Mouse (Mus musculus) limb, embryonic 11.5 days (tissue): ENCODE measurements around the gene Atg4c. TPM values are rescaled to one million over a fixed set of nuclear protein-coding genes. Genes with fewer than 3 reads are reported as not detected.

Experiments
- ATAC-seq: fragments of 200-750 bp; cut with Nextera tagmentation; 2 replicates; pipeline ENCODE4 v1.8.0; 2017; ENCODE audit warnings: low read depth; ENCODE audit not compliant: insufficient number of reproducible peaks, low FRiP score, low TSS enrichment
- DNase-seq: peaks from one replicate; pipeline ENCODE4 v3.0.0-alpha.2; 2015; ENCODE audit warnings: low spot score
- H3K27ac ChIP-seq: fragments of 300-500 bp; sonication (generic); replicated peaks from 2 replicates; pipeline ENCODE4 v1.5.1; 2014; ENCODE audit warnings: low read depth, mild to moderate bottlenecking, low read length
- H3K27me3 ChIP-seq: fragments of 300-500 bp; sonication (generic); 2 replicates; pipeline ENCODE4 v1.6.1; 2014; ENCODE audit warnings: mild to moderate bottlenecking, low read length, mixed read lengths; ENCODE audit not compliant: control insufficient read depth, insufficient read depth
- H3K36me3 ChIP-seq: fragments of 300-500 bp; sonication (generic); 2 replicates; pipeline ENCODE4 v1.6.1; 2014; ENCODE audit warnings: mild to moderate bottlenecking, low read length, moderate library complexity, mixed read lengths; ENCODE audit not compliant: control insufficient read depth, insufficient read depth
- H3K4me1 ChIP-seq: fragments of 300-500 bp; sonication (generic); 2 replicates; pipeline ENCODE4 v1.6.1; 2014; ENCODE audit warnings: low read length, mixed read lengths; ENCODE audit not compliant: control insufficient read depth, insufficient read depth
- H3K4me2 ChIP-seq: fragments of 300-500 bp; sonication (generic); 2 replicates; pipeline ENCODE4 v1.6.1; 2014; ENCODE audit warnings: low read depth, mild to moderate bottlenecking, moderate library complexity; ENCODE audit not compliant: severe bottlenecking
- H3K4me3 ChIP-seq: fragments of 300-500 bp; sonication (generic); 2 replicates; pipeline ENCODE4 v1.5.1; 2014; ENCODE audit warnings: low read depth, low read length
- H3K9ac ChIP-seq: fragments of 300-500 bp; sonication (generic); 2 replicates; pipeline ENCODE4 v1.6.1; 2014; ENCODE audit warnings: mild to moderate bottlenecking, low read length
- H3K9me3 ChIP-seq: fragments of 300-500 bp; sonication (generic); 2 replicates; pipeline ENCODE4 v1.6.1; 2016; ENCODE audit warnings: low read length; ENCODE audit not compliant: control insufficient read depth
- WGBS: fragments of 180-500 bp; shearing (Covaris S2); extraction: QIAGEN DNeasy Blood & Tissue Kit; methylation state at CpG from one replicate; pipeline ENCODE4 v1.1.7; 2014; 5-methylcytosine and 5-hydroxymethylcytosine counted together
- polyA plus RNA-seq: library from polyadenylated mRNA; unstranded; fragments of >200 nt; fragmentation: Nextera tagmentation; extraction: Ambion mirVana; gene quantifications from 2 replicates; pipeline ENCODE4 v1.2.1, GENCODE M21; 2014

Atg4c gene
- polyA plus RNA-seq, 1 experiment from 2014 or later: 17.8 TPM

DNA sequence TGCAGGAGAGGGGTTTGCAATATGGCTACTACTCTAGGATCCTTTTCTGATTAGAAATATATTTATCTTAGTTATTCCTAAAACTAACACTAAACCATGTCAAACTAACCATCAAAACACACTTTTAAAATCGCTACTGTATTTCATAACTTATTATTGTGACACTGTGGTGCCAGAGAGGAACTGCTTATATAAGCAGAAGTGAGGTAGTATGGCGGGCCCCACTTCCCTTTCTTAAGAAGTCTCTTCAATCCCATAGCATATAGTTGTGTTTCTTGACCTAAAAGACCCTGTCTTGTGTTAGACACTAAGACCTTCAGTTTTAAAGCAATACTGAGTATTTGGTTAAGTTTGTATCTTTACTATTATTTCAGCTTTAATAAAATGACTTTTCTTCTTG is 31.1 kb downstream of the Atg4c start:
- H3K4me2 ChIP-seq: no peak overlapping the region
- DNase-seq: no peak
- WGBS: 83% methylated on average over 2 of the region's 2 CpGs
- H3K9me3 ChIP-seq: no peaks in the 10 kb centered on the region
- H3K27me3 ChIP-seq: no peaks in the 10 kb centered on the region
- H3K36me3 ChIP-seq: no peaks in the 10 kb centered on the region
- no peak overlapping the region for H3K9ac ChIP-seq
- no peaks in the 10 kb centered on the region for H3K4me1 ChIP-seq
- ATAC-seq: no peak
- no peak overlapping the region for H3K4me3 ChIP-seq
- no peak overlapping the region for H3K27ac ChIP-seq

DNA sequence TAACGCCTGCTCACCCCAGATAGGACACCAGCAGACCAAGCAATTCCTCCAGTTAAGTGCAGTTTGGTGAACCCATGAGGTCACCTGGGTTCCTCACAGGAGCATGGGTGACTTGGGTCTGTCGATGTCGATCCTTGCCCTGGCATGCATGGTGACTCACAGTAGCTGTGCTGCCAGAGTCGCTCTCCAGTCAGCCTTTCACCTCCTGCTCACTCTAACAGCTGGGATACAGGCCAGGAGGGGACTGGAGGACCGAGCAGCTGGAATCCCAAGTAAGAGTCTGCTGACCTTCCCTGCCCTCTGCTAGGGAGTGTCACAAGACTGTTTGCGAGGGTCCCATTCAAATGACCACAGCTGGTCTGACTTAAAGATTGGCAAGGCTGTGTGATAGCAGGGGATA is 33.5 kb downstream of the Atg4c start:
- H3K4me2 ChIP-seq: no peak overlapping the region
- no peak overlapping the region for H3K27ac ChIP-seq
- no peak overlapping the region for H3K4me3 ChIP-seq
- H3K4me1 ChIP-seq: no peaks in the 10 kb centered on the region
- DNase-seq (no peak), ATAC-seq (no peak)
- WGBS: 73% methylated on average over 6 of the region's 6 CpGs
- H3K27me3 ChIP-seq: no peaks in the 10 kb centered on the region
- no peaks in the 10 kb centered on the region for H3K9me3 ChIP-seq
- H3K9ac ChIP-seq: no peak overlapping the region
- no peaks in the 10 kb centered on the region for H3K36me3 ChIP-seq

DNA sequence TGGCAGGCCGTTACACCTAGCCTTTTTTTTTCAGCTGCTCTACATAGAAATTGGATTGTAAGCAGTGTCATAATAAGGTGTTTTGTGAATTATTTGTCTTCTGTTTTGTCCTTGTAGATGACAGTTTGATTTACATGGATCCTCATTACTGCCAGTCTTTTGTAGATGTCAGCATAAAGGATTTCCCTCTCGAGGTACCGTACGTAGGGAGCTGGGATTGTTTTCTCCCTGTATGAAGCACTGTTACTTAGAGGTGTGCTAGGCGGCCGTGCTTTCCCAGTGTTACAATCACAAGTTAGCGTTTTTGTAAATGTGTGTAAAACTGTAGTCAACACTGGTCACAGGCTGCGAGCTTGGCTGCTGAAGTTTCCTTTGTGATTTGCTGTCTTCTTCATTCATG is 35.6 kb downstream of the Atg4c start:
- H3K27ac ChIP-seq: no peak overlapping the region
- no peak overlapping the region for H3K4me2 ChIP-seq
- no peaks in the 10 kb centered on the region for H3K27me3 ChIP-seq
- H3K9me3 ChIP-seq: no peaks in the 10 kb centered on the region
- ATAC-seq (no peak), DNase-seq (no peak)
- H3K4me3 ChIP-seq: no peak overlapping the region
- no peaks in the 10 kb centered on the region for H3K4me1 ChIP-seq
- no peak overlapping the region for H3K9ac ChIP-seq
- no peaks in the 10 kb centered on the region for H3K36me3 ChIP-seq
- WGBS: 92% methylated on average over 8 of the region's 8 CpGs

DNA sequence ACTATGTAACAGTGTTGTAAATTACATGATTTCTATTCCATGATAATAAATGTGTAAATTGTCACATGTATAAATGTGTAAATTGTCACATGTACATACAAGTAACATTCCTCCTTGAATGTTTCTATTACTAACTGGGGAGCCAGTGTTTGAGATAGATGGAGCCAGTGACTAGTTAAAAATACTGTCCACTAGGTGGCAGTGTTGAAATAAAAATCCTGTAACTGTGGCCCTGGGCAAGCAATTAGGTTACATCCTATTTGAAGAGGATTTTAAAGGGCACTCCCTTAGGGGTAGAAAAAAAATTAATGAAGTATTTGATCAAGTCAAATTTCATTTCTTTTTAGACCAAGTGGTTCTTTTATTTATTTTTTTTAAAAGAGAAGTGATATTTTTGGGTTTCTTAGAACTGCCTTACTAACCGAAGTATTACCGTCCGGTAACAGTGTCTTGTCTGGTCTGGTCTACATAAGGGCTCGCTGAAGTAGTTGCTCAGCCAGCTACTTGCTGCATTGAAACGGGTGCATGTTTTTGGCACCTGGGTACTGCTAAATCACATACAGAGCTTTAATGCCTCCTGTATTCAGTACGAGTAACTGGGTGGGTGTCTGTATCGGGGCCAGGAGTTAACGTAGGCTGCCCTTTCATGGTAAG is 41.6 kb downstream of the Atg4c start:
- H3K9ac ChIP-seq: no peak overlapping the region
- H3K27me3 ChIP-seq: no peaks in the 10 kb centered on the region
- H3K4me3 ChIP-seq: no peak overlapping the region
- no peaks in the 10 kb centered on the region for H3K36me3 ChIP-seq
- no peaks in the 10 kb centered on the region for H3K4me1 ChIP-seq
- no peak for ATAC-seq
- no peak for DNase-seq
- H3K27ac ChIP-seq: no peak overlapping the region
- WGBS: 93% methylated on average over 8 of the region's 8 CpGs
- no peaks in the 10 kb centered on the region for H3K9me3 ChIP-seq
- no peak overlapping the region for H3K4me2 ChIP-seq

DNA sequence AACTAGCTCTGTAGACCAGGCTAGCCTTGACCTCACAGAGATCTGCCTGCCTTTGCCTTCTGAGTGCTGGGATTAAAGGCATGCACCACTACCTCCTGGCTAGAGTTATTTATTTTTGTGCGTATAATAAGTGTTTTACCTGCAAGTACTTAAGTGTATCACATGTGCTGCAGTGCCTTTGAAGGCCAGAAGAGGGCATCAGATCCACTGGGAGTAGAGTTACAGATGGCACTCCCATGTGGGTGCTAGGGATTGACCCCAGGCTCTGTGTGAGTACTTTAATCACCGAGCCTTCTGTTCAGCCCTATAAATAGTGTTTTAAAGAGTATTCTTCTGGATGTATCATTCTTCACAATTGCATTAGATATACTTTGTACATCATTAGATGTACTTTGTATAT is 44.6 kb downstream of the Atg4c start:
- no peak overlapping the region for H3K4me3 ChIP-seq
- H3K36me3 ChIP-seq: no peaks in the 10 kb centered on the region
- H3K9me3 ChIP-seq: no peaks in the 10 kb centered on the region
- H3K9ac ChIP-seq: no peak overlapping the region
- H3K27ac ChIP-seq: no peak overlapping the region
- no peak for ATAC-seq
- H3K4me1 ChIP-seq: no peaks in the 10 kb centered on the region
- H3K4me2 ChIP-seq: no peak overlapping the region
- 89% methylated on average over 2 of the region's 2 CpGs for WGBS
- no peaks in the 10 kb centered on the region for H3K27me3 ChIP-seq
- DNase-seq: no peak

DNA sequence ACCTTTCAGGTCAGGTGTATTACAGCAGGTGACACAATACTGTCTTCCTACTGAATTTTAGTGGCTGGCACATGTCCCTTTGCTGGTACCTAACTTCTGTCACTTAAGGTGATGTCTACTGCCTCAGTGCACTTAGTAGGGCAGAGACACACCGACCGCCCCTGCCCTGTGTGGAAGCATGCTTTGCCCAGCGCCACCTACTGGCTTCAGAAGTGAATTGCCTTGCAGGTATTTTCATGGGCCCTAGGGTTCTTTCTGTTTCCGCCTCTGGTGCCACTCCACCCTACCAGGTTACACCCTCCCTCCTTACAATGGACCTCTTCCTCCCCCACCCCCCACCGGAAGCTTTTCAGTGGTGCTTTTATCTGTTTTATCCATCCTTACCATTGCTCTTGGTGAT is 47.9 kb downstream of the Atg4c start:
- H3K4me1 ChIP-seq: no peaks in the 10 kb centered on the region
- H3K27ac ChIP-seq: no peak overlapping the region
- DNase-seq (no peak), ATAC-seq (no peak)
- no peaks in the 10 kb centered on the region for H3K36me3 ChIP-seq
- no peak overlapping the region for H3K4me3 ChIP-seq
- H3K9me3 ChIP-seq: no peaks in the 10 kb centered on the region
- H3K27me3 ChIP-seq: no peaks in the 10 kb centered on the region
- WGBS: 57% methylated on average over 5 of the region's 5 CpGs
- no peak overlapping the region for H3K9ac ChIP-seq
- no peak overlapping the region for H3K4me2 ChIP-seq

DNA sequence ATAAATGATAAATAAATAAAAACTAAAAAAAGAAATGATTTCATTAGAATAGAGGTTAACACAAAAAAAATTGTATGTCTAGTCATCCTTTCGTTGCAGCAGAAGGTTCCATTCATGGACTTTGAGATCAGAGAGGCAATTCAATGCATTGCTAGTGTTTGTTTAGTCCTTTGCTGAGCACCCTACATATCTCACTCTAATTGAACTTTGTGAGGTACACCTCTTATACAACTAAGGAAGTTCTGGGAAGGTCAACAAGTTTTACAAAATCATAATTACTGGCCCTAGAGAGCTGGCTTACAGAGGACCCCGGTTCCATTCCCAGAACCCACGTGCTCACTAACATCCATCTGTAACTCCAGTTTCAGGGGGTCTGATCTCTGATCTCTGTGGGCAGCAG is 55.6 kb downstream of the Atg4c start:
- Histone ChIP-seq H3K36me3 (no peaks in the 10 kb centered on the region), H3K4me1 (no peaks in the 10 kb centered on the region), H3K4me3 (no peak overlapping the region), H3K27ac (no peak overlapping the region), H3K27me3 (no peaks in the 10 kb centered on the region), H3K4me2 (no peak overlapping the region), H3K9ac (no peak overlapping the region), H3K9me3 (no peaks in the 10 kb centered on the region)
- 91% methylated on average over 3 of the region's 3 CpGs for WGBS
- ATAC-seq (no peak), DNase-seq (no peak)

DNA sequence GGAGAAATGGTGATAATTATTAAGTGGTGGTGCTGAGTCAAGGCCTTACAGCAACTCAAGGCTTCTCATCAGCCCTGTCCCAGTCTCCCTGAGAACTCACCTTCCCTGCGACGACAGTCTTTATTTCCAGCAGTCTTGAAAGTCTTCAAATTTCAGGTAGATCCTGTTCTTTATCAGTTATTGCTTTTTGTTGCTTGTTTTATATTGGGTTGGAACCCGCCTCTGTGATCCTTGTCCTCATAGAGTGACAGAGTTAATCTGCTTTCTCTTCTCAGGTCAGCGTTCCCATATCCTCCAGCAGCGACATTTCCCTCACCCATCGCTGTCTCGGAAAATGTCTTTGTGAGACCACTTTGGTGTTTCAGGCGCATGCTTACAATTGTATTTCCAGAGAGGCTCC is 56.1 kb downstream of the Atg4c start:
- H3K27me3 ChIP-seq: no peaks in the 10 kb centered on the region
- no peak overlapping the region for H3K4me3 ChIP-seq
- H3K27ac ChIP-seq: no peak overlapping the region
- H3K4me2 ChIP-seq: no peak overlapping the region
- 95% methylated on average over 8 of the region's 8 CpGs for WGBS
- no peaks in the 10 kb centered on the region for H3K36me3 ChIP-seq
- ATAC-seq (no peak), DNase-seq (no peak)
- no peaks in the 10 kb centered on the region for H3K9me3 ChIP-seq
- no peak overlapping the region for H3K9ac ChIP-seq
- H3K4me1 ChIP-seq: no peaks in the 10 kb centered on the region

DNA sequence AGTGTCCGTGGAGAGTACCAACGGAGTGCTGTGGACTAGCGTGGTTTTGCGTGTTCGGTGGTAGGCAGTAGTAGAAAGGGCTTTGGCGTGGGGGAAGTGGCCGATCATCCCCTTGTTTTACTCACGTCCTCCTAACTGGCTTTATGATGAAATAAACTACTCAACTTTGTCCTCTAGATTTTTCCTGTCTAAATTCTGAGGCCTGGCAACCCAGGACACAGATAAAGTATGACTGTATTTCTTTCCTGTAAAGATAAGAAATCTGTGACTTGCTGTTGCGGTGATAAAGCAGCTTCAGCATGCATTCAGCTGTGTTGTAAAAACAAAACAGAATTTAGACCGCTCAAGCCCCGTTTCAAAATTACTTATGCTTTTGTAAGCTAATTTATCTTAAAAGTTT is 59.2 kb downstream of the Atg4c start:
- no peak for ATAC-seq
- 94% methylated on average over 11 of the region's 11 CpGs for WGBS
- no peaks in the 10 kb centered on the region for H3K9me3 ChIP-seq
- no peak overlapping the region for H3K4me2 ChIP-seq
- no peaks in the 10 kb centered on the region for H3K27me3 ChIP-seq
- no peaks in the 10 kb centered on the region for H3K4me1 ChIP-seq
- no peaks in the 10 kb centered on the region for H3K36me3 ChIP-seq
- H3K9ac ChIP-seq: no peak overlapping the region
- no peak overlapping the region for H3K4me3 ChIP-seq
- DNase-seq: no peak
- no peak overlapping the region for H3K27ac ChIP-seq
